Mouse (Mus musculus) heart, embryonic 15.5 days (tissue): Measurements from ENCODE around the gene Vamp9. TPM values are rescaled to one million over a fixed set of nuclear protein-coding genes. Genes with fewer than 3 reads are reported as not detected.

Experiments used
- ATAC-seq: fragments of 200-750 bp; cut with Nextera tagmentation; replicated peaks from 2 replicates; pipeline ENCODE4 v1.8.0; 2017; ENCODE audit warnings: low read depth, moderate TSS enrichment; ENCODE audit not compliant: insufficient number of reproducible peaks, insufficient read depth, low FRiP score
- H3K27ac ChIP-seq: fragments of 300-500 bp; sonication (generic); 2 replicates; pipeline ENCODE4 v1.5.1; 2015; ENCODE audit warnings: mild to moderate bottlenecking, inconsistent platforms
- H3K27me3 ChIP-seq: fragments of 300-500 bp; sonication (generic); 2 replicates; pipeline ENCODE4 v1.6.1; 2015; ENCODE audit warnings: inconsistent platforms
- H3K36me3 ChIP-seq: fragments of 300-500 bp; sonication (generic); 2 replicates; pipeline ENCODE4 v1.6.1; 2015; ENCODE audit warnings: mild to moderate bottlenecking, inconsistent platforms
- H3K4me1 ChIP-seq: fragments of 300-500 bp; sonication (generic); replicated peaks from 2 replicates; pipeline ENCODE4 v1.6.1; 2015; ENCODE audit warnings: inconsistent platforms
- H3K4me2 ChIP-seq: fragments of 300-500 bp; sonication (generic); 2 replicates; pipeline ENCODE4 v1.6.1; 2015; ENCODE audit warnings: inconsistent platforms, mild to moderate bottlenecking, moderate library complexity
- H3K4me3 ChIP-seq: fragments of 300-500 bp; sonication (generic); 2 replicates; pipeline ENCODE4 v1.5.1; 2015; ENCODE audit warnings: mild to moderate bottlenecking, inconsistent platforms
- H3K9ac ChIP-seq: fragments of 300-500 bp; sonication (generic); 2 replicates; pipeline ENCODE4 v1.6.1; 2015; ENCODE audit warnings: mild to moderate bottlenecking, inconsistent platforms
- H3K9me3 ChIP-seq: fragments of 300-500 bp; sonication (generic); replicated peaks from 2 replicates; pipeline ENCODE4 v1.6.1; 2016; ENCODE audit warnings: inconsistent platforms
- WGBS: fragments of 180-500 bp; shearing (Covaris S2); methylation state at CpG from one replicate; pipeline ENCODE4 v1.1.7; 2015; ENCODE audit warnings: mixed read lengths; 5-methylcytosine and 5-hydroxymethylcytosine counted together
- polyA plus RNA-seq: library from polyadenylated mRNA; unstranded; fragments of >200 nt; fragmentation: Nextera tagmentation; extraction: Ambion mirVana; gene quantifications from 2 replicates; pipeline ENCODE4 v1.2.1, GENCODE M21; 2015

Gene Vamp9
- polyA plus RNA-seq, 1 experiment from 2014 or later, result 0.59 TPM

DNA sequence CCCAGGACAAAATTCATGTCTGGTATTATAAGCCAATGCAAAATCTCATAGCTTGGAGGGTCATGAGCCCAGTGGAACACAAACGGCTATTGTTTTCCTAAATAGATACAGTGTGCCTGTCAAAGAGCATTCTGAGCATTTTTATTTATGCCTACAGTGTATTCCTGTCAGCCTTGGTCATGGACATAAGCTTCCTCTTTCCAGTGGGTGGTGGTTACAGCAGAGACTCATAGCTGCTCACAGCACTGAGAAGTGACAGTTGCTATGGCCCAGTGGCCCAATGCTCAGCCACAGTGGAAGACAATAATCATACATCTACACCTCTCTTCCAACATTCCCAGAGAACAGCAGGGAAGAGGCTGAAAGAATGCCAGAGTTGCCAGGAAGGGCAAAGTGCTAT is 18.9 kb upstream of the Vamp9 start:
- H3K4me2 ChIP-seq, result no peak overlapping the region
- no peak overlapping the region for H3K27ac ChIP-seq
- no peaks in the 10 kb centered on the region for H3K27me3 ChIP-seq
- H3K9me3 ChIP-seq, result no peaks in the 10 kb centered on the region
- no peaks in the 10 kb centered on the region for H3K4me1 ChIP-seq
- no peak for ATAC-seq
- no peak overlapping the region for H3K4me3 ChIP-seq
- no peak overlapping the region for H3K9ac ChIP-seq
- WGBS, result 51% methylated on average over 1 of the region's 1 CpGs
- no peaks in the 10 kb centered on the region for H3K36me3 ChIP-seq

GRCm38 (mm10) chr5:99891516-99892441 is 14.3 kb upstream of the Vamp9 start:
- 53% methylated on average over 12 of the region's 12 CpGs for WGBS
- Histone ChIP-seq H3K36me3 (no peaks in the 10 kb centered on the region), H3K27ac (no peak overlapping the region), H3K9ac (no peak overlapping the region), H3K9me3 (no peaks in the 10 kb centered on the region), H3K4me3 (no peak overlapping the region), H3K4me1 (no peaks in the 10 kb centered on the region), H3K4me2 (no peak overlapping the region), H3K27me3 (no peaks in the 10 kb centered on the region)
- 0 out of 2 replicates have a peak, but pooled peaks have one; percentile 35 for ATAC-seq

GRCm38 (mm10) chr5:99900041-99900440 is 6.0 kb upstream of the Vamp9 start:
- Histone ChIP-seq H3K4me2 (no peak overlapping the region), H3K27ac (no peak overlapping the region), H3K9me3 (no peaks in the 10 kb centered on the region), H3K4me1 (0 out of 2 replicates have a peak, but pooled peaks cover 4% of the 10 kb centered on the region), H3K27me3 (no peaks in the 10 kb centered on the region), H3K36me3 (no peaks in the 10 kb centered on the region), H3K9ac (no peak overlapping the region), H3K4me3 (no peak overlapping the region)
- 9% methylated on average over 6 of the region's 6 CpGs for WGBS
- ATAC-seq, result 0 out of 2 replicates have a peak, but pooled peaks have one; percentile 66

DNA sequence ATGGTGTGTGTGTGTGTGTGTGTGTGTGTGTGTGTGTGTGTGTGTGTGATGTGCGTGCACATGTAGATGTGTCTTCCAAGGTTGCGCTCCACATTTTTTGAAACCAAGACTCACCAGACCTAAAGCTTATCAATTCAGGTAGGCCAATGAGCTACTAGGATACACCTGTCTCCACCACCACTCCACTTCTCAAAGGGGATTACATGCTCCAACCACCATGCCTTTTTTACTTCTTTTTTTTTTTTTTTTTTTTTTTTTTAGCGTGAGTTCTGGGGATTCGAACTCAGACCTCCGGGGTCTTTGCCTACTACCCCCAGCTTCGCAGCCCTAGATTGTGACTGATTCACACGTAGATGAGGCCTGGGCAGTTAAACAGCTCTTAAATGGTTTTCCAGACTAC is 323 bp upstream of the Vamp9 start:
- Histone ChIP-seq H3K4me3 (peak overlapping the region; percentile 66), H3K4me2 (peak overlapping the region; percentile 69), H3K27me3 (no peaks in the 10 kb centered on the region), H3K9me3 (no peaks in the 10 kb centered on the region), H3K36me3 (no peaks in the 10 kb centered on the region), H3K9ac (no peak overlapping the region), H3K4me1 (0 out of 2 replicates have a peak, but pooled peaks cover 3% of the 10 kb centered on the region), H3K27ac (peak overlapping the region; percentile 97)
- 54% methylated on average over 7 of the region's 7 CpGs for WGBS
- ATAC-seq, result no peak

GRCm38 (mm10) chr5:99915494-99915893 is 9.4 kb downstream of the Vamp9 start:
- no peak for ATAC-seq
- H3K9me3 ChIP-seq, result no peaks in the 10 kb centered on the region
- H3K36me3 ChIP-seq, result no peaks in the 10 kb centered on the region
- 25% methylated on average over 7 of the region's 7 CpGs for WGBS
- H3K9ac ChIP-seq, result no peak overlapping the region
- H3K27ac ChIP-seq, result no peak overlapping the region
- peaks cover 6% of the 10 kb centered on the region; the same call in 1 of the 2 replicates for H3K4me1 ChIP-seq
- no peak overlapping the region for H3K4me3 ChIP-seq
- no peaks in the 10 kb centered on the region for H3K27me3 ChIP-seq
- no peak overlapping the region for H3K4me2 ChIP-seq

- no peak for ATAC-seq
- H3K36me3 ChIP-seq, result no peaks in the 10 kb centered on the region
- H3K9me3 ChIP-seq, result no peaks in the 10 kb centered on the region
- no peak overlapping the region for H3K27ac ChIP-seq
- no peaks in the 10 kb centered on the region for H3K27me3 ChIP-seq
- no peak overlapping the region for H3K9ac ChIP-seq
- H3K4me3 ChIP-seq, result no peak overlapping the region
- no peak overlapping the region for H3K4me2 ChIP-seq
- H3K4me1 ChIP-seq, result no peaks in the 10 kb centered on the region
- 84% methylated on average over 8 of the region's 8 CpGs for WGBS
Observed at GRCm38 (mm10) chr5:99922033-99922432, 16.0 kb downstream of the Vamp9 start.

DNA sequence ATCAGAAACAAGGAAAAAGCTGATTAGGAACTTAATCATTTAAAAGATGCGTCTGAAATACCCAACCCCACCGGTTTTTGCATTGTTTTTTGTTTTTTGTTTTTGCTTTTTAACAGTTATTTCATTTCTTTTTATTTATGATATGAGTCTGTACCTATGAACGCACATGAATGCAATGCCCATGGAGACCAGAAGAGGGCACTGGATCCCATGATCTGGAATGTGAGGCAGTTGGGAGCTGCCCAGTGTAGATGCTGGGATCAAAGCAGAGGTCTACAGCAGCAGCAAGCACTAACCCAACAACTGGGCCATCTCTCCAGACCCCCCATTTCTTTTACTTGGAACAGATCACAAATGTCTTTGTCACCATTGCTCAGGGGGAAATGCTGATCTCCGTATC is 21.9 kb downstream of the Vamp9 start:
- Histone ChIP-seq H3K27ac (no peak overlapping the region), H3K9ac (no peak overlapping the region), H3K4me3 (no peak overlapping the region), H3K9me3 (no peaks in the 10 kb centered on the region), H3K36me3 (no peaks in the 10 kb centered on the region), H3K27me3 (no peaks in the 10 kb centered on the region), H3K4me1 (no peaks in the 10 kb centered on the region), H3K4me2 (no peak overlapping the region)
- no peak for ATAC-seq
- 51% methylated on average over 4 of the region's 4 CpGs for WGBS

DNA sequence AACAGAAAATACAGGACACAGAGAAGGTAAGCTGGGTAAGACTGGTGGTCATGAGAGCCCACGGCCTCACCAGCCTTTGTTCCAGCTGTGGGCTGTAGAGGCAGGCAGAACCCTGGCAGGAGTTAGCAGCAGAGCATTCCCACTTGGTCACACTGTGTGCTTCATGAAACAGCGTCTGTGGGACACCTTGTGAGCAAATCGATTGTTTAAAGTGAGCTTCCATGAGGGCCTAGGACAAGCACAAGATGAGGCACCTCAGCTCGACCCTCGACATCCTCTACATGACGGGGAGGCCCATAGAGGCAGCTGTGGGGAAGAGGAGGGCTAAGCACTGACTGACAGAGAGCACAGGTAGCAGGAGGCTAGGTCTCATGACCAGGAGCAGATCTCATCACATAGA is 25.9 kb downstream of the Vamp9 start:
- no peak for ATAC-seq
- 74% methylated on average over 6 of the region's 6 CpGs for WGBS
- Histone ChIP-seq H3K9me3 (no peaks in the 10 kb centered on the region), H3K9ac (no peak overlapping the region), H3K36me3 (no peaks in the 10 kb centered on the region), H3K27ac (no peak overlapping the region), H3K27me3 (no peaks in the 10 kb centered on the region), H3K4me3 (no peak overlapping the region), H3K4me1 (no peaks in the 10 kb centered on the region), H3K4me2 (no peak overlapping the region)

- Histone ChIP-seq H3K4me1 (no peaks in the 10 kb centered on the region), H3K9ac (no peak overlapping the region), H3K9me3 (no peaks in the 10 kb centered on the region), H3K4me2 (no peak overlapping the region), H3K27me3 (no peaks in the 10 kb centered on the region), H3K4me3 (no peak overlapping the region), H3K36me3 (no peaks in the 10 kb centered on the region), H3K27ac (no peak overlapping the region)
- 70% methylated on average over 3 of the region's 3 CpGs for WGBS
- ATAC-seq, result no peak
Observed at GRCm38 (mm10) chr5:99939440-99939839, 33.4 kb downstream of the Vamp9 start.

GRCm38 (mm10) chr5:99941273-99941672 is 35.2 kb downstream of the Vamp9 start:
- 75% methylated on average over 10 of the region's 10 CpGs for WGBS
- Histone ChIP-seq H3K4me3 (no peak overlapping the region), H3K27ac (no peak overlapping the region), H3K4me2 (no peak overlapping the region), H3K36me3 (peaks cover 6% of the 10 kb centered on the region; the same call in 1 of the 2 replicates), H3K9me3 (no peaks in the 10 kb centered on the region), H3K9ac (no peak overlapping the region), H3K4me1 (no peaks in the 10 kb centered on the region), H3K27me3 (no peaks in the 10 kb centered on the region)
- ATAC-seq, result no peak

DNA sequence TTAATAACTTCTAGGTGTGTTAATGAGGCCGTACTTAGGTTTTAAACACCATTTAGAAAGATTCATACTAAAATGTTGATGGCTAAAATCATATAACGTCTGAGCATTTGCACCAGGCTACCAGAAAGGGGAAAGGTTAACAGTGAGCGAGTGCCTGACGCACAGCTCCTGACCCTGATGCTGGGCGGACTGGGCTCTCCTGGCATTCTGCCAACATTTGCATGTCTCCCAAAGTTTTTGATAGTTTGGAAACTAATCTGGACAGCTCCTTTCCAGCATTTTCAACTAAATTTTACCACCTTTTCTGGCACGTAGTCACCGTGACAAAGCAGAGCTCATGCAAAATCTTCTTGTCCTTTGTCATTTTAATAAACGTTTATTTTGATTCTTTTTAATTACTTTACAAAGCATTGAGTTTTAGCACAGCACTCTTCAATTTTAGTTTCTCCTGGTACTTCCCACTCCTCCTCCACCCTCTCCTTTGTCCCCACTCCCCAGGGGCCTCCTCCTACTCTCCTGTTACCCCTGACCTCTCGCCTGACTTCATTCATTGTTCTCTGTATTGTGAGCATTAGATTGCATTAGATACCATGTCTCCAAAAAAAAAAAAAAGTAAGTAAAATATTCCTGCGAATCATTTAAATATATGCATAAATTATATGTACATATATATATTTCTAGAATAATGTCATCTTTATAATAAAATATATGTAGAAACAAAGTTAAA is 35.9 kb downstream of the Vamp9 start:
- Histone ChIP-seq H3K4me2 (no peak overlapping the region), H3K9me3 (no peaks in the 10 kb centered on the region), H3K9ac (no peak overlapping the region), H3K4me3 (no peak overlapping the region), H3K36me3 (peaks cover 6% of the 10 kb centered on the region; the same call in 1 of the 2 replicates), H3K27me3 (no peaks in the 10 kb centered on the region), H3K4me1 (no peaks in the 10 kb centered on the region), H3K27ac (no peak overlapping the region)
- WGBS, result 56% methylated on average over 10 of the region's 10 CpGs
- ATAC-seq, result no peak
